Mouse (Mus musculus): ENCODE results near the gene Gm3127. TPM values are rescaled to one million over a fixed set of nuclear protein-coding genes. Genes with fewer than 3 reads are reported as not detected.
A peak's percentile ranks its signal among the peaks of the same experiment; 100 is the strongest.
"Not testable (repeated sequence)": the region's sequence is repeated elsewhere in the genome, so short reads cannot be mapped to it uniquely, and the experiment has no call there.

Gene Gm3127
- not detected in 2 replicates for polyA plus RNA-seq (2014; fragmentation: Nextera tagmentation; extraction: Ambion mirVana)

GRCm38 (mm10) chr14:4164730-4165129 lies at the start of gene Gm3127:
Gm3127 (plus strand) TSS chr14:4165030.
- H3K36me3 ChIP-seq (replicated peaks; ENCODE audit: control insufficient read depth, insufficient read depth, low read depth, low read length); H3K9me3 ChIP-seq (replicated peaks; ENCODE audit: control insufficient read depth, low read length); H3K4me3 ChIP-seq (ENCODE audit: low read depth, low read length); H3K4me1 ChIP-seq (ENCODE audit: control insufficient read depth, insufficient read depth, low read length); DNase-seq (ENCODE audit: low spot score); H3K9ac ChIP-seq (replicated peaks; ENCODE audit: low read length); H3K27ac ChIP-seq (replicated peaks; ENCODE audit: low read depth, low read length); H3K27me3 ChIP-seq (ENCODE audit: control insufficient read depth, insufficient read depth, low read length); H3K4me2 ChIP-seq (ENCODE audit: low read depth, low read length); ATAC-seq (replicated peaks; ENCODE audit: insufficient number of reproducible peaks, low FRiP score, low TSS enrichment, low read depth): not testable (repeated sequence)
- WGBS: no CpG with 5 or more reads among the region's 2 CpGs

GRCm38 (mm10) chr14:4141646-4142045 lies 23.2 kb upstream of the Gm3127 start:
- H3K27me3 ChIP-seq (ENCODE audit: control insufficient read depth, insufficient read depth, low read length); H3K9ac ChIP-seq (replicated peaks; ENCODE audit: low read length); DNase-seq (ENCODE audit: low spot score); H3K4me3 ChIP-seq (ENCODE audit: low read depth, low read length); ATAC-seq (replicated peaks; ENCODE audit: insufficient number of reproducible peaks, low FRiP score, low TSS enrichment, low read depth); H3K4me2 ChIP-seq (ENCODE audit: low read depth, low read length); H3K27ac ChIP-seq (replicated peaks; ENCODE audit: low read depth, low read length); H3K4me1 ChIP-seq (ENCODE audit: control insufficient read depth, insufficient read depth, low read length); H3K9me3 ChIP-seq (replicated peaks; ENCODE audit: control insufficient read depth, low read length); H3K36me3 ChIP-seq (replicated peaks; ENCODE audit: control insufficient read depth, insufficient read depth, low read depth, low read length): not testable (repeated sequence)
- 71% methylated on average over 4 of the region's 4 CpGs for WGBS

DNA sequence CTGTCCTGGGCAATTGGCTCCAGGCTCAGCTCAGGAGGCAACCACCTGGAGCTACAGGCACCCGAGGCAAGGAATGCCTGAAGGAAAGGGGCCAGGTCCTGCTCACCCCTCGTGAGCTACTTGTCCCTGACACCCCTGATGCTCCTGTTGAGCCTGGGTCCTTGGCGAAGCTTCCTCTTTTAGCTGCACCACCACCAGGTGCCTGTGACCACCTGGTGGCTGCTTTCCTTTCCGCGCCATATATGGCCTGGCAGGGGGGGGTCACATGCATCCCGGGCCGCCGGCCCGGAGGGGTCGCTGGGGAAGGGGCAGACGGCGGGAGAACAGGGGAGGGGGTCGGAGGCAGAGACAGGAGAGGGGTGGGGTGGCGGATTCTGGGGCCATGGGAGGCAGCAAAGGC lies 17.2 kb downstream of the Gm3127 start:
- H3K27ac ChIP-seq (replicated peaks; ENCODE audit: low read depth, low read length); ATAC-seq (replicated peaks; ENCODE audit: insufficient number of reproducible peaks, low FRiP score, low TSS enrichment, low read depth); H3K9me3 ChIP-seq (replicated peaks; ENCODE audit: control insufficient read depth, low read length); H3K36me3 ChIP-seq (replicated peaks; ENCODE audit: control insufficient read depth, insufficient read depth, low read depth, low read length); H3K27me3 ChIP-seq (ENCODE audit: control insufficient read depth, insufficient read depth, low read length); H3K4me1 ChIP-seq (ENCODE audit: control insufficient read depth, insufficient read depth, low read length): not testable (repeated sequence)
- peak overlapping the region; percentile 32 for H3K9ac ChIP-seq (replicated peaks; ENCODE audit: low read length)
- peak overlapping the region; percentile 29 for H3K4me3 ChIP-seq (ENCODE audit: low read depth, low read length)
- peak; percentile 1 for DNase-seq (ENCODE audit: low spot score)
- H3K4me2 ChIP-seq (ENCODE audit: low read depth, low read length): peak overlapping the region; percentile 61
- 10% methylated on average over 11 of the region's 14 CpGs for WGBS

- Histone ChIP-seq H3K4me2 (ENCODE audit: low read depth, low read length) (peak within 1 kb of the TSS; percentile 61), H3K4me3 (ENCODE audit: low read depth, low read length) (peak within 1 kb of the TSS; percentile 29), H3K9ac (replicated peaks; ENCODE audit: low read length) (peak within 1 kb of the TSS; percentile 32)
- H3K27ac ChIP-seq (replicated peaks; ENCODE audit: low read depth, low read length); H3K36me3 ChIP-seq (replicated peaks; ENCODE audit: control insufficient read depth, insufficient read depth, low read depth, low read length); H3K27me3 ChIP-seq (ENCODE audit: control insufficient read depth, insufficient read depth, low read length); H3K4me1 ChIP-seq (ENCODE audit: control insufficient read depth, insufficient read depth, low read length); ATAC-seq (replicated peaks; ENCODE audit: insufficient number of reproducible peaks, low FRiP score, low TSS enrichment, low read depth); H3K9me3 ChIP-seq (replicated peaks; ENCODE audit: control insufficient read depth, low read length): not testable (repeated sequence)
- peak; percentile 0 for DNase-seq (ENCODE audit: low spot score)
- 11% methylated on average over 35 of the region's 59 CpGs for WGBS
These were observed 17.8 kb downstream of the Gm3127 start, which contains the start of gene Gm2974 for GRCm38 (mm10) chr14:4182491-4183210. Gm2974 (plus strand) TSS chr14:4182576.

- H3K27me3 ChIP-seq (ENCODE audit: control insufficient read depth, insufficient read depth, low read length); H3K9ac ChIP-seq (replicated peaks; ENCODE audit: low read length); H3K4me3 ChIP-seq (ENCODE audit: low read depth, low read length); ATAC-seq (replicated peaks; ENCODE audit: insufficient number of reproducible peaks, low FRiP score, low TSS enrichment, low read depth); H3K4me2 ChIP-seq (ENCODE audit: low read depth, low read length); H3K27ac ChIP-seq (replicated peaks; ENCODE audit: low read depth, low read length); H3K36me3 ChIP-seq (replicated peaks; ENCODE audit: control insufficient read depth, insufficient read depth, low read depth, low read length); H3K9me3 ChIP-seq (replicated peaks; ENCODE audit: control insufficient read depth, low read length); H3K4me1 ChIP-seq (ENCODE audit: control insufficient read depth, insufficient read depth, low read length); DNase-seq (ENCODE audit: low spot score): not testable (repeated sequence)
- 43% methylated on average over 4 of the region's 10 CpGs for WGBS
These were observed 18.5 kb downstream of the Gm3127 start for GRCm38 (mm10) chr14:4183375-4183774.

Other genes with a start within 250 kb of the Gm3127 start
- not detected in 2 replicates for gene Gm3029, start 233.3 kb upstream of the Gm3127 start, polyA plus RNA-seq (2014; fragmentation: Nextera tagmentation; extraction: Ambion mirVana)
- gene Gm3095, start 201.5 kb upstream of the Gm3127 start, polyA plus RNA-seq (2014; fragmentation: Nextera tagmentation; extraction: Ambion mirVana): 0.17 TPM in 1 of 2 replicates, not detected in the other
- gene Gm3099, start 166.6 kb upstream of the Gm3127 start, polyA plus RNA-seq (2014; fragmentation: Nextera tagmentation; extraction: Ambion mirVana): not detected in 2 replicates
- gene Gm5796, start 141.1 kb upstream of the Gm3127 start, polyA plus RNA-seq (2014; fragmentation: Nextera tagmentation; extraction: Ambion mirVana): 0.52 and 0.64 TPM in 2 replicates
- gene Gm3115, start 80.9 kb upstream of the Gm3127 start, polyA plus RNA-seq (2014; fragmentation: Nextera tagmentation; extraction: Ambion mirVana): not detected in 2 replicates
- 1.4 TPM in 1 of 2 replicates, not detected in the other for gene Gm8108, start 54.5 kb upstream of the Gm3127 start, polyA plus RNA-seq (2014; fragmentation: Nextera tagmentation; extraction: Ambion mirVana)
- 1.8 and 1.9 TPM in 2 replicates for gene Gm2974, start 17.5 kb downstream of the Gm3127 start, polyA plus RNA-seq (2014; fragmentation: Nextera tagmentation; extraction: Ambion mirVana)
- not detected in 2 replicates for gene Gm3138, start 84.6 kb downstream of the Gm3127 start, polyA plus RNA-seq (2014; fragmentation: Nextera tagmentation; extraction: Ambion mirVana)
- gene Gm3149, start 152.3 kb downstream of the Gm3127 start, polyA plus RNA-seq (2014; fragmentation: Nextera tagmentation; extraction: Ambion mirVana): not detected in 2 replicates
- 0.74 and 1.3 TPM in 2 replicates for gene 2610042L04Rik, start 169.7 kb downstream of the Gm3127 start, polyA plus RNA-seq (2014; fragmentation: Nextera tagmentation; extraction: Ambion mirVana)
- not detected in 2 replicates for gene Gm3159, start 232.5 kb downstream of the Gm3127 start, polyA plus RNA-seq (2014; fragmentation: Nextera tagmentation; extraction: Ambion mirVana)

All from embryonic facial prominence, embryonic 11.5 days (tissue).